Mouse (Mus musculus) embryonic facial prominence, embryonic 13.5 days (tissue): ENCODE measurements around the gene Anapc2. TPM values are rescaled to one million over a fixed set of nuclear protein-coding genes. Genes with fewer than 3 reads are reported as not detected.
A peak's percentile ranks its signal among the peaks of the same experiment; 100 is the strongest.

ENCODE experiments used
- ATAC-seq: fragments of 200-750 bp; cut with Nextera tagmentation; 2 replicates; pipeline ENCODE4 v1.8.0; 2017; ENCODE audit warnings: low read depth; ENCODE audit not compliant: insufficient number of reproducible peaks, insufficient read depth, low FRiP score, low TSS enrichment
- H3K27ac ChIP-seq: fragments of 300-500 bp; sonication (generic); 2 replicates; pipeline ENCODE4 v1.5.1; 2015; ENCODE audit warnings: moderate library complexity, mild to moderate bottlenecking, inconsistent platforms
- H3K27me3 ChIP-seq: fragments of 300-500 bp; sonication (generic); 2 replicates; pipeline ENCODE4 v1.6.1; 2015; ENCODE audit warnings: mild to moderate bottlenecking, inconsistent platforms
- H3K36me3 ChIP-seq: fragments of 300-500 bp; sonication (generic); 2 replicates; pipeline ENCODE4 v1.6.1; 2015; ENCODE audit warnings: mild to moderate bottlenecking, inconsistent platforms
- H3K4me1 ChIP-seq: fragments of 300-500 bp; sonication (generic); 2 replicates; pipeline ENCODE4 v1.6.1; 2015; ENCODE audit warnings: inconsistent platforms
- H3K4me2 ChIP-seq: fragments of 300-500 bp; sonication (generic); 2 replicates; pipeline ENCODE4 v1.6.1; 2015; ENCODE audit warnings: moderate library complexity, mild to moderate bottlenecking, inconsistent platforms
- H3K4me3 ChIP-seq: fragments of 300-500 bp; sonication (generic); 2 replicates; pipeline ENCODE4 v1.5.1; 2015; ENCODE audit warnings: mild to moderate bottlenecking, inconsistent platforms
- H3K9ac ChIP-seq: fragments of 300-500 bp; sonication (generic); 2 replicates; pipeline ENCODE4 v1.6.1; 2015; ENCODE audit warnings: mild to moderate bottlenecking, inconsistent platforms
- H3K9me3 ChIP-seq: fragments of 300-500 bp; sonication (generic); 2 replicates; pipeline ENCODE4 v1.6.1; 2016; ENCODE audit warnings: inconsistent platforms
- WGBS: fragments of 180-500 bp; shearing (Covaris S2); methylation state at CpG from one replicate; pipeline ENCODE4 v1.1.7; 2015; ENCODE audit warnings: mixed read lengths; 5-methylcytosine and 5-hydroxymethylcytosine counted together
- polyA plus RNA-seq: library from polyadenylated mRNA; unstranded; fragments of >200 nt; fragmentation: Nextera tagmentation; extraction: Ambion mirVana; gene quantifications from 2 replicates; pipeline ENCODE4 v1.2.1, GENCODE M21; 2015

Anapc2 gene
- polyA plus RNA-seq, 1 experiment from 2014 or later: 143 TPM

GRCm38 (mm10) chr2:25310180-25310579 is 37.9 kb downstream of the Anapc2 start:
- H3K4me2 ChIP-seq: no peak overlapping the region
- H3K9me3 ChIP-seq: no peaks in the 10 kb centered on the region
- H3K4me3 ChIP-seq: no peak overlapping the region
- WGBS: 53% methylated on average over 10 of the region's 10 CpGs
- H3K4me1 ChIP-seq: peaks cover 5% of the 10 kb centered on the region
- peaks cover 98% of the 10 kb centered on the region for H3K27me3 ChIP-seq
- H3K27ac ChIP-seq: no peak overlapping the region
- H3K9ac ChIP-seq: no peak overlapping the region
- no peaks in the 10 kb centered on the region for H3K36me3 ChIP-seq
- no peak for ATAC-seq

GRCm38 (mm10) chr2:25310969-25311368 is 38.7 kb downstream of the Anapc2 start:
- 2% methylated on average over 22 of the region's 22 CpGs for whole genome bisulfite sequencing
- H3K4me3 ChIP-seq: no peak overlapping the region
- H3K9ac ChIP-seq: no peak overlapping the region
- no peaks in the 10 kb centered on the region for H3K36me3 ChIP-seq
- H3K27ac ChIP-seq: no peak overlapping the region
- no peak overlapping the region for H3K4me2 ChIP-seq
- ATAC-seq: no peak
- H3K4me1 ChIP-seq: no peaks in the 10 kb centered on the region
- peaks cover 98% of the 10 kb centered on the region for H3K27me3 ChIP-seq
- H3K9me3 ChIP-seq: no peaks in the 10 kb centered on the region

- no peaks in the 10 kb centered on the region for H3K36me3 ChIP-seq
- no peak for ATAC-seq
- H3K9me3 ChIP-seq: no peaks in the 10 kb centered on the region
- H3K27ac ChIP-seq: no peak overlapping the region
- H3K4me3 ChIP-seq: no peak overlapping the region
- WGBS: 7% methylated on average over 11 of the region's 11 CpGs
- no peak overlapping the region for H3K4me2 ChIP-seq
- no peak overlapping the region for H3K9ac ChIP-seq
- H3K27me3 ChIP-seq: peaks cover 98% of the 10 kb centered on the region
- H3K4me1 ChIP-seq: no peaks in the 10 kb centered on the region
Measured at GRCm38 (mm10) chr2:25311491-25311891, 39.2 kb downstream of the Anapc2 start.

GRCm38 (mm10) chr2:25318119-25318966 is 46.1 kb downstream of the Anapc2 start:
- no peak for ATAC-seq
- H3K9ac ChIP-seq: no peak overlapping the region
- H3K4me1 ChIP-seq: peaks cover 4% of the 10 kb centered on the region
- H3K27ac ChIP-seq: no peak overlapping the region
- H3K9me3 ChIP-seq: no peaks in the 10 kb centered on the region
- peak overlapping the region; percentile 36 for H3K4me3 ChIP-seq
- no peaks in the 10 kb centered on the region for H3K36me3 ChIP-seq
- peak overlapping the region; percentile 68 for H3K4me2 ChIP-seq
- H3K27me3 ChIP-seq: peaks cover 79% of the 10 kb centered on the region
- 10% methylated on average over 31 of the region's 31 CpGs for WGBS

GRCm38 (mm10) chr2:25318971-25319773 is 46.9 kb downstream of the Anapc2 start, which contains the start of gene Grin1:
TSS of gene Grin1 (minus strand) at chr2:25319187.
- peaks cover 70% of the 10 kb centered on the region for H3K27me3 ChIP-seq

GRCm38 (mm10) chr2:25320084-25320483 is 47.8 kb downstream of the Anapc2 start:
- WGBS: 32% methylated on average over 2 of the region's 2 CpGs
- Histone ChIP-seq H3K4me3 (no peak overlapping the region), H3K27ac (no peak overlapping the region), H3K4me2 (no peak overlapping the region), H3K9me3 (no peaks in the 10 kb centered on the region), H3K36me3 (no peaks in the 10 kb centered on the region), H3K4me1 (peaks cover 4% of the 10 kb centered on the region), H3K27me3 (peaks cover 61% of the 10 kb centered on the region), H3K9ac (no peak overlapping the region)
- no peak for ATAC-seq

More at GRCm38 (mm10) chr2:25318971-25319773, 46.9 kb downstream of the Anapc2 start, which contains the start of gene Grin1:
- H3K4me2 ChIP-seq: peak within 1 kb of the TSS; percentile 68
- H3K27ac ChIP-seq: no peak within 1 kb of the TSS
- peak within 1 kb of the TSS; percentile 36 for H3K4me3 ChIP-seq
- no peak for ATAC-seq
- H3K9ac ChIP-seq: no peak within 1 kb of the TSS
- peaks cover 4% of the 10 kb centered on the region for H3K4me1 ChIP-seq
- 9% methylated on average over 58 of the region's 58 CpGs for WGBS
- H3K9me3 ChIP-seq: no peaks in the 10 kb centered on the region
- H3K36me3 ChIP-seq: no peaks in the 10 kb centered on the region

- H3K9ac ChIP-seq: no peak overlapping the region
- H3K4me1 ChIP-seq: peaks cover under 1% of the 10 kb centered on the region
- ATAC-seq: no peak
- H3K4me2 ChIP-seq: no peak overlapping the region
- no peak overlapping the region for H3K4me3 ChIP-seq
- no peaks in the 10 kb centered on the region for H3K9me3 ChIP-seq
- no peaks in the 10 kb centered on the region for H3K36me3 ChIP-seq
- no peak overlapping the region for H3K27ac ChIP-seq
- peaks cover 5% of the 10 kb centered on the region for H3K27me3 ChIP-seq
- WGBS: 63% methylated on average over 2 of the region's 2 CpGs
Measured at GRCm38 (mm10) chr2:25326036-25326435, 53.8 kb downstream of the Anapc2 start.

- 37% methylated on average over 7 of the region's 7 CpGs for WGBS
- Histone ChIP-seq H3K4me3 (no peak overlapping the region), H3K9ac (no peak overlapping the region), H3K27ac (no peak overlapping the region), H3K36me3 (no peaks in the 10 kb centered on the region), H3K27me3 (peaks cover 3% of the 10 kb centered on the region; the same call in 1 of the 2 replicates), H3K9me3 (no peaks in the 10 kb centered on the region), H3K4me2 (no peak overlapping the region), H3K4me1 (peaks cover 12% of the 10 kb centered on the region)
- ATAC-seq: no peak
Measured at GRCm38 (mm10) chr2:25328440-25328839, 56.2 kb downstream of the Anapc2 start.

GRCm38 (mm10) chr2:25331470-25331869 is 59.2 kb downstream of the Anapc2 start:
- no peak overlapping the region for H3K27ac ChIP-seq
- H3K36me3 ChIP-seq: peaks cover 27% of the 10 kb centered on the region
- peaks cover 2% of the 10 kb centered on the region; the same call in 1 of the 2 replicates for H3K27me3 ChIP-seq
- H3K4me1 ChIP-seq: peaks cover 19% of the 10 kb centered on the region
- H3K9me3 ChIP-seq: no peaks in the 10 kb centered on the region
- no peak for ATAC-seq
- H3K9ac ChIP-seq: peak overlapping the region; percentile 94
- peak overlapping the region; percentile 82 for H3K4me3 ChIP-seq
- WGBS: 67% methylated on average over 9 of the region's 9 CpGs
- peak overlapping the region; percentile 90 for H3K4me2 ChIP-seq

- peaks cover 19% of the 10 kb centered on the region for H3K4me1 ChIP-seq
- no peaks in the 10 kb centered on the region for H3K27me3 ChIP-seq
- H3K27ac ChIP-seq: peak within 1 kb of the TSS; percentile 87
- peak within 1 kb of the TSS; percentile 90 for H3K4me2 ChIP-seq
- under 1% methylated on average over 78 of the region's 78 CpGs for WGBS
- H3K9me3 ChIP-seq: no peaks in the 10 kb centered on the region
- H3K36me3 ChIP-seq: peaks cover 37% of the 10 kb centered on the region
- peak within 1 kb of the TSS; percentile 94 for H3K9ac ChIP-seq
- peak within 1 kb of the TSS; percentile 82 for H3K4me3 ChIP-seq
- peak; percentile 95 for ATAC-seq
Measured at GRCm38 (mm10) chr2:25332286-25333160, 60.2 kb downstream of the Anapc2 start, which contains the start of gene Man1b1. TSS of gene Man1b1 (plus strand) at chr2:25332338.

GRCm38 (mm10) chr2:25333569-25333968 is 61.3 kb downstream of the Anapc2 start:
- Histone ChIP-seq H3K36me3 (peaks cover 48% of the 10 kb centered on the region), H3K27me3 (no peaks in the 10 kb centered on the region), H3K4me2 (peak overlapping the region; percentile 90), H3K9ac (peak overlapping the region; percentile 94), H3K4me3 (peak overlapping the region; percentile 82), H3K4me1 (peaks cover 19% of the 10 kb centered on the region), H3K9me3 (no peaks in the 10 kb centered on the region), H3K27ac (no peak overlapping the region)
- 77% methylated on average over 2 of the region's 2 CpGs for WGBS
- ATAC-seq: no peak
